Mouse (Mus musculus) intestine, embryonic 16.5 days (tissue): Measurements from ENCODE around the gene 1810062G17Rik. TPM values are rescaled to one million over a fixed set of nuclear protein-coding genes. Genes with fewer than 3 reads are reported as not detected.

Experiments used
- microRNA-seq: library from miRNA; unstranded; fragments of <30 nt; microRNA quantifications from one replicate; pipeline ENCODE4, GENCODE M21; 2016
- polyA plus RNA-seq: library from polyadenylated mRNA; unstranded; fragments of >200 nt; fragmentation: Nextera tagmentation; extraction: Ambion mirVana; gene quantifications from 2 replicates; pipeline ENCODE4 v1.2.1, GENCODE M21; 2015

Gene 1810062G17Rik
- polyA plus RNA-seq, 1 experiment from 2014 or later = 2.3 TPM

Small RNAs within 50 kb of the gene (microRNA-seq; reads per million reads assigned to microRNA genes)
- not detected for gene Mir7009

Other genes with a start within 250 kb of the 1810062G17Rik start
- gene Anxa5, start within 50 bp of the 1810062G17Rik start, polyA plus RNA-seq = 283 and 291 TPM in 2 replicates
- gene Gm11549, start 45.9 kb downstream of the 1810062G17Rik start, polyA plus RNA-seq = 0.54 TPM in 2 replicates
- gene Exosc9, start 76.7 kb downstream of the 1810062G17Rik start, polyA plus RNA-seq = 55.6 and 69.1 TPM in 2 replicates
- 140 and 155 TPM in 2 replicates for gene Ccna2, start 96.2 kb downstream of the 1810062G17Rik start, polyA plus RNA-seq
- gene Bbs7, start 137.5 kb downstream of the 1810062G17Rik start, polyA plus RNA-seq = 9.5 and 10.3 TPM in 2 replicates
- 1.7 and 3.7 TPM in 2 replicates for gene Trpc3, start 214.2 kb downstream of the 1810062G17Rik start, polyA plus RNA-seq